Mouse (Mus musculus): Measurements from ENCODE around the gene Slit2. TPM values are rescaled to one million over a fixed set of nuclear protein-coding genes. Genes with fewer than 3 reads are reported as not detected.

The Slit2 gene
- total RNA-seq, 2 experiments from 2014 or later, result not detected

- ATAC-seq (replicated peaks; ENCODE audit: low FRiP score, poor library complexity, severe bottlenecking), result no peak
Measured at GRCm38 (mm10) chr5:48340808-48341433, 358.0 kb downstream of the Slit2 start.

GRCm38 (mm10) chr5:48345095-48345982 is 362.4 kb downstream of the Slit2 start:
- ATAC-seq (replicated peaks; ENCODE audit: low FRiP score, poor library complexity, severe bottlenecking), result no peak

- ATAC-seq (replicated peaks; ENCODE audit: low FRiP score, poor library complexity, severe bottlenecking), result no peak
Measured at GRCm38 (mm10) chr5:48345983-48346648, 363.2 kb downstream of the Slit2 start.

GRCm38 (mm10) chr5:48349309-48349708 is 366.4 kb downstream of the Slit2 start:
- no peak for ATAC-seq (replicated peaks; ENCODE audit: low FRiP score, poor library complexity, severe bottlenecking)
